Mouse (Mus musculus) frontal cortex, adult 2 months (tissue): Measurements from ENCODE around the gene Vwa8. TPM values are rescaled to one million over a fixed set of nuclear protein-coding genes. Genes with fewer than 3 reads are reported as not detected.

Experiments used
- DNase-seq, 2 experiments: peaks; one replicate each; pipeline ENCODE4 v3.0.0; 2022; ENCODE audit warnings: low spot score in 1 of 2; ENCODE audit errors: extremely low spot score in 1 of 2
- polyA plus RNA-seq: library from polyadenylated mRNA; depleted of rRNA; stranded (reverse); fragments of >200 nt; gene quantifications from 2 replicates; pipeline ENCODE4 v1.2.3, GENCODE M21; 2012; rRNA removed

The Vwa8 gene
- polyA plus RNA-seq: 27.4 and 27.9 TPM in 2 replicates

DNA sequence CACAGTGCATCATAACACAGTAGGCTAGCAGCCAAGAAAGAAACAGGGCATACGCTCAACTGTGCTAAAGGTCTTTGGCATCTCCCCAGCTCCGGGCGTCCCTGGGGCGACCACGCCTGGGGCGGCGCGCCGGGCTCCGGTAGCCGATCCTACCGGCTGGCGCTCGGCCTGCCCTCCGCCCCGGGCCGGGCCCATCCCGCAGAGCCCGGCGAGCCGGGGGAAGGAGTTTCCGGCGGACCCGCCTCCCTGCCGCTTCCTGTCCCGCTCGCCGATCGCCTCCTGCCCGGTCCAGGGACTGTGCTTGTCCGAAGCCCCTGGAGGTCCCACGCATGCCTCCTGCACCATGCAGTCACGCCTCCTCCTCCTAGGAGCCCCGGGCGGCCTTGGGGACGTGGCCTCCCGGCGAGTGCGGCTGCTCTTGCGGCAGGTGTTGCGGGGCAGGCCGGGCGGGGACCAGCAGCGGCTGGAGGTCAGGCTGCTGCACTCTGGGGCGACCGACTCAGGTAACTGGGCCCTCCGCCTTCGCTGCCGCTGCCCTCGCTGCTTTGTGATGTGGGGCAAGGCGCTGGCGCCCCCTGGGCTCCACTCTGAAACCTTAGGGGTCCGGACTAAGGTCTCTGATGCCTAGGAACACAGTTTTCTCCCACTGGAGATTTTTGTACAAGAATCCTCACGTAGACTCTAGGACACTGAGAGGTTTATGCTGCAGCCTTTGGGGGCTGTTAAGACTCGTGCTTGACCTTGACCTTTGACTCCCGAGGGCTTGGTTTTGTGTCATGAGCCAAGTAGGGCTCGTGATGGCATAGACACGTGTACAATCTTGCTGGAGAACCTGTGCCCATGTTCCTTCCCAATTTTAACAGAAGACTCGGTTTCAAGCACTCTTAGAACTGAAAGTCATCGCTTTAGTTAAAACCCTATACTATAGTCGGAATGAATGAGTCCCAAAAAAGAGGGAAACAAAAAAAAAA lies at the start of gene Vwa8:
Vwa8 (plus strand) TSS at position 112 of the 971 bp plus-strand sequence.
- peak; percentile 39 to 76 for DNase-seq

DNA sequence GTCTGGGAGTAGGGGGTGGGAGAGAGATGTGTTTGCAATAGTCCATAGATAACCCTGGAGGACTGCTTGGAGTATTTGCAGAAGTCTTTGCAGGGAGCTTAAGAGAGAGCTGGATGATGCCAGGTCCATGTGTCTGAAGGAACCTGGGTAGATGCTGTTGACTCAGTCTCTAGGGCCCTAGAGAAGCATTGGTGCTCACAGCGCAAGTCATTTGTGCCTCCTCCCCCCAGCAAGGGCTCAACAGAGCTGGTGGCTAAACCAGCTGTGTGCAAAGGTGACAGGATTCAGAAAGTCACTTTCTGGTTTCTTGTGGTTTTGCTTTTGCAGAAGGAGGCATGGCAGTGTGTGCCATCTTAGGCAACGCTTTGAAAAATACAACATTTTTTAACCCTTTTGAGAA lies 46.5 kb upstream of the Vwa8 start:
- DNase-seq: no peak

DNA sequence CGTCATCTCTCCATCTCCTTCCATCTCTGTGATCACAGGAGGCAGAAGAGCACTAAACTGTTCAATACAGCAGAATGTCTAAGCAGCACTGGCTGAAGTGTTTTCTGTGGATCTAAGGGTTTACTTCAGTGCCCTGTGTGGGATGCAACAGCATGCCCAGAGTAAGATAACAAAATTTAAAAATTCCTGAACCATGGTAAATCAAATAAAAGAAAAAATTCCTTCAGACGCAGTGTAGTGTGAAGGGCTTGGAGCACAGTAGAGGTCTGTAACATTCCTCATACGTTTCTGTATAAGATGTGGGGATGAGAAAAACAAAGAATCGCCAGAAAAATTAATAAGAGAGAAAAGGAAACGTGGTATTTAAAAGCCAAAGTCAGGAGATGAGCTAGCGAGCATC lies 44.9 kb upstream of the Vwa8 start:
- DNase-seq: no peak

DNA sequence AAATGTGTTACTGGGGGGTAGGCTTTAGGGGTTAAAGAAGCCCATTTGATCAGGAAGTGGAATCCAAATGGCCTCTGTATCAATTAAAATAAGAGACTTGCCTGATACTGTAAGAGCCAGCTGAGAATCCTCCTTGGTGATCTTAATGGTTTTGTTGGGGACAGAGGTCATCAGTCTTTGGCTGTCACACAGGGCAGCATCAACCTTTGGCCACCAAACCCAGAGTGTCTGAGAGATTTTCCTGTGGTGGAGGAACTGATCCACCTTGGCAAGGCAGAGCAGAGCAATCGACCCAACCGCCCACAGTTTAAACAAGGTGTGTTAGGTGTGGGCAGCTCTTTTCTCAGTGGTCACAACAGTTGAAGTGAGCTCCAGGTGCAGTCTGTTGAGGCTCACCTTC lies 36.0 kb upstream of the Vwa8 start:
- DNase-seq: no peak

DNA sequence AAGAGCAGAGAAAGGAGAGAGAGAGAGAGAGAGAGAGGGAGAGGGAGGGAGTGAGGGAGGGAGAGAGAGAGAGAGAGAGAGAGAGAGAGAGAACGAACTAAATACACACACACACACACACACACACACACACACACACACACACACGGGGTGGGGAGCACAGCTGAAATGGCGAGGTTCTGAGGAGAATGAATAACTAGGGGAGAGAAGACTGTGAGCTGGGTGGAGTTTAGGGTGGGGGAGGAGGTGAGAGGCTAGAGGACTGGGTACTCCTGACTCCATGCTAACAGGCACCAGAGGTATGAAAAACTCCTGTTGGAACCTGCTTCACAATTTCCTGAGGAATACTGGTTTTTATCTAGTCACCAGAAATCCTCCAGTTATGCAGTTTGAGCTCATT lies 32.4 kb upstream of the Vwa8 start:
- DNase-seq: no peak

DNA sequence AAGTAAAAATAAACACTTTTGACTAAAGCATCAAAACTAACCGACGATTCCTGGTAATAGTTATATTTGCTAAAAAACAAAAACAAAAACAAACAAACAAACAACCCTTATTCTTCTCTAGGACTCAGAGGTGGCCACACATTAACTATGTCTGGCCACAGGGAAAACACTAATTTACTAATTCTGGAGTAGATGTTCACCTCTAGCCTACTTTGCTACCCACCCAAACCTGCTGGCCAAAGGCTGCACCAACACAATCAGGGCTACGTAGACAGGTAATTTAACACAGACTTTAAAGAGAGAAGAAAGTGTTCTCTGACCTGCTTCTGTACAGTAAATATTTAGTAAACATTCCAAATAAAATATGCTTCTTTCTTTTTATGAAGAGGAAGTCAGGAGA lies 31.2 kb upstream of the Vwa8 start:
- no peak for DNase-seq

DNA sequence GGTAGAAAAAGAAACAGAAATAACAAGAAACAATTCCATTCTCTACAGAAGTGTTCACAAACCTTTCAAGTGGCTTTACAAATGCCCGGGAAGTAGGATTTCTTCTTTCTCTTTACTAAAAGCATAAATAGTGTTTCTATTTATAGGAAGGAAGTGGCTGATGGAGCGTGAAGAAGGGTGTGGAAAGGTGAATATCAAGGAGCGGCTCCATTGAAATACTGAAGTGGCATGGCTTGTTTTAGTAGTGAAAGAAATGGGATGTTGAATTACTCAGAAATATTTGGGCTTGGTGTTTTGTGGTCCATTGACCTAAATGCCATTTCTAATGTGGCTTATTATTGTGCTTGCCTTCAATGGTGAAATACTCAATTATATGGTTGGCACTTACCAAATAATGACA lies 30.4 kb upstream of the Vwa8 start:
- no peak for DNase-seq

DNA sequence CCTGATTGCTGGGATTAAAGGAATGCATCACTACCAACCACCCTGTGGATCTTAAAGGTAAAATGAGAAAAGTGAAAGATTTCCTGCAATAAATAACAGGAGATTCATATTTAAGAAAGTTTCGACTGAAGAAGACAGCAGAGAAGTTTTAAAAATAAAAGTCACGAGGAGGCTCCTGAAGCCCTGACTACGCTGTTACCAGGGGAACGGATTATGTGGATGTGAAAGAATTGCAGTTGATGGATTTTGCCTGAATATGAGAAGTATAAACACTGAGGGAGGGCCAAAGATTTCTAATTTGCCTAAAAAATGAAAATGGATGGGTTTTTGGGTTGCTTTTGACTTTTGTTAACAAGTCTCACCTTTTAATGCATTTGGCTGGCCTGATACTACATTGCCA lies 24.8 kb upstream of the Vwa8 start:
- DNase-seq: peak in 1 of 2 experiments; percentile 45

DNA sequence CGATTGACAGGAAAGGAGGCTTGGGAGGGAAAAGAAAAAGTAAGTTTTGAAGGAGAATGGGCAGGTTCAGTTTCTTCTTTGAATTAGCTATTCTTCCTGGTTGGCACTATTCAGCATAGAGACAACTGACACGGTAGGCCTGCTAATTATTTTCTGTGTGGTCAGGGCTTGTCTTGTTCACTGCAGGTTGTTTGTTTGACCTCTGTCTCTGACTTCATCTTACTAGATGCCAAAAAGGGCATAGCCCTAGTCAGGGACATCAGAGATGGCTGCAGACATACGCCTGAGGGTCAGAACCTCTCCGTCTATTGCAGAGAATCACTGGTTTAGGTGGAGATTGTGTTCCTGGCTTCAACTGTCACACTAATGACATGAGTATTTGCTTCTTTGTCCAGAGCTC lies 24.3 kb upstream of the Vwa8 start:
- no peak for DNase-seq

DNA sequence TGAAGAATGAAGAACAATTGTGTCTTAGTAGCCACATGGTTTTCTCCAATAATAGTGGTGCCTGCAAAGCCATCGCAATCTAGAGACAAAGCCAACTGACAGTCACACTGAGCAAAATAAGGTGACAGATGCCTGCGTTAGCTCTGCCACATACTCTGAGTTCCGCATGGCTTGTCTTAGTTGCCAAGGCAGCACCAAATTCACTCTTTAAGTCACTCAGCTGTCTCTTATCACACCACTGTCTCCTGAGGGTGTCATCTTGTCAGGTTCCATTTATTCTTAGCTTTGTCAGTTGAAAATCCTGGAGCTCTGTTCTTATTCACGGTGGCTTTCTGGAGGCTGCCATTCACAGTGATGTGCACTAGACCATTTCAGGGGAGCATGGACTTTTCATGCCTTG lies 17.7 kb upstream of the Vwa8 start:
- no peak for DNase-seq

DNA sequence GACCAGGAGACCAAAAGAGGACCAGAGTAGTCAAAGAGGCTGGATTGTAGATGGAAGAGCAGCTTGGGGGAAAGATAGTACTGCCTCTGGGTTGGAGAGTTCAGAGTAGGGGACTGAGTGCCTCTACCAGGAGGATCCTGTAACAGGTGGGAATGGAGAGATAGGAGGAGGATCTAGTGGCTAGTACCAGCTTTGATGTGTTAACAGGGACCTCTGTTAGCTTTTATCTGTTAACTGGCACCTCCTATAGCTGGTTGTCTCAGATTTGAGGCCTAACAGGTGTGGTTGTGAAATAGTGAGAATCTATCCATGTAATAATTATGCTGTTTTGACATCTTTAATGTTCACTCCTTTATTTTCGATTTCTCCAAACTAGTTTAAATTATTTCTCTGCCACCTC lies 904 bp upstream of the Vwa8 start:
- DNase-seq: no peak

DNA sequence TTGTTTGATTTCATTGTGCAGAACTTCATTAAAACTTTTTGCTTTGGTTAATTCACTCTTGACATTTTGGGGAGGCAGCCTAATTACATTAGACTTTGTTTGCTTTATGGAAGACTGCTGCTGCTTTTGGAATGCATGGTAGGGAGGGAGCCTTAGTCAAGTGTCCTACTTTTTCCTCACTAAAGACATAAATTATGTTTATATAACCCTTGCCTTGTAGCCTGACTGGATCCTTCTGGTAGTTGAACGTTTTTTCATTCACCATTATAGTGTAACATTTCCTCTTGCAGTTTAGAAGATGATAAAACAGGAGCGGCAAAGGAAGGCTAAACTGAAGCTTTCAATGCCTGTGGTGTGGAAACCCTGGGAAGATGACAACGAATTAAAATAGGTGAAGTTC lies 375 bp upstream of the Vwa8 start:
- no peak for DNase-seq

DNA sequence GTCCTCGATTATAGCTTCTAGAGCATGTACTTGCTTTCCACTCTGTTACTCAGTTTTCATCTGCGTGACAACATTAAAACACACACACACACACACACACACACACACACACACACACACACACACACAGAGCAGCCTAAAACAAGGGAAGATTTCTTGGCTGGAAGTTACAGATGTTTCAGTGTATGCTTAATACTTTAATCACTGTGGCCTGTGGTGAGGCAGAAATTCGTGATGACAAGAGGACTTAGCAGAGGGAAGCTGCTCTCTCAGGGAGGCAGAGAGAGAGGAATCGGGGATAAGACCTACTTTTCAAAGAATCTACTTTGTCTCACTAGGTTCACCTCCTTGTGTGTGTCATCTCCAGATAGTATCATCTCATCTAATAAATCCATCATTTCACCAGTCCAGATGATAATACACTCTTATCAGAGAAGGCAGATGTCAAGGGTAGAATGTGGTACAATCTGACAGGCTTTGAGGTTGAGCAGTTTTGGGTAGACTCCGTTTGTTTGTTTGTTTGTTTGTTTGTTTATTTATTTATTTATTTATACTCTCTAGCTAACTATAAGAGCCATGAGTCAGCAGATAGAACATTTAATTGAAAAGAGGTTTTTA lies 1.2 kb downstream of the Vwa8 start:
- DNase-seq: no peak

DNA sequence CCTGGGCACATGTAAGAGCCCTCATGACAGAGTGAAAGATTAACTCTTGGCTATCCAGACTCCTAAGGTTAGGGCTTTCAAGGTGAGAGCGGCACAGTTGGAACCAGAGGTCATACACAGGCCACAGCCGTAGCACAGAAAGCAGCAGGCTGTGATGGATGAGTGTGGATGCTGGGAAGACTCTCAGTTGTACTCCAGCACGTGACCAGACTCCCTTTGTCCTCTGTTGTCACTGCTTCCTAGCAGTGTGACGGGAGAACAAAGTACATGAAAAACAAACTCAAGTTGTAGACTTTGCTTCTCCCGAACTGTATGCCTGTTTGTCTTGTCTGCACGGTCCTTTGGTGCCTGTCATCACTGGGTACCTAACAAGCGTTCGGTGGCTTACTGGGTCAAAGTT lies 1.8 kb downstream of the Vwa8 start:
- DNase-seq: no peak

DNA sequence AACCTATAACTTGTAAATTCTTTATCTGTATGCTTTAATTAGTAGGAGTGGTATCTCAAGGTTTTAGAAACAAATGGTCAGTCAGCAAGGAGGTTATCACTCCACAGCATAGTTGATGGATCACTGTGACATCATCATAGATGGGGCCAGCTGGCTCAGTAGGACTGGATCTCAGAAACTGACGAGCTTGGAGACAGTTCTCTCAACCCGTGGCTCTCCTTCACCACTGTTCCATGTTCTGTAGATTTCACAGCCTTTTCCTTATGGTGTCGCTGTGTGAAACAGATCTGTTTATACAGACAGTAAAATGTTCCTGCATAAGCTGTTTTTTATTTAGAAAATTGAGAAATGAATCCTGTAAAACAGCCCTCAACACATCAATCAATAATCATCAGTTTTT lies 2.5 kb downstream of the Vwa8 start:
- peak in 1 of 2 experiments; percentile 44 for DNase-seq

DNA sequence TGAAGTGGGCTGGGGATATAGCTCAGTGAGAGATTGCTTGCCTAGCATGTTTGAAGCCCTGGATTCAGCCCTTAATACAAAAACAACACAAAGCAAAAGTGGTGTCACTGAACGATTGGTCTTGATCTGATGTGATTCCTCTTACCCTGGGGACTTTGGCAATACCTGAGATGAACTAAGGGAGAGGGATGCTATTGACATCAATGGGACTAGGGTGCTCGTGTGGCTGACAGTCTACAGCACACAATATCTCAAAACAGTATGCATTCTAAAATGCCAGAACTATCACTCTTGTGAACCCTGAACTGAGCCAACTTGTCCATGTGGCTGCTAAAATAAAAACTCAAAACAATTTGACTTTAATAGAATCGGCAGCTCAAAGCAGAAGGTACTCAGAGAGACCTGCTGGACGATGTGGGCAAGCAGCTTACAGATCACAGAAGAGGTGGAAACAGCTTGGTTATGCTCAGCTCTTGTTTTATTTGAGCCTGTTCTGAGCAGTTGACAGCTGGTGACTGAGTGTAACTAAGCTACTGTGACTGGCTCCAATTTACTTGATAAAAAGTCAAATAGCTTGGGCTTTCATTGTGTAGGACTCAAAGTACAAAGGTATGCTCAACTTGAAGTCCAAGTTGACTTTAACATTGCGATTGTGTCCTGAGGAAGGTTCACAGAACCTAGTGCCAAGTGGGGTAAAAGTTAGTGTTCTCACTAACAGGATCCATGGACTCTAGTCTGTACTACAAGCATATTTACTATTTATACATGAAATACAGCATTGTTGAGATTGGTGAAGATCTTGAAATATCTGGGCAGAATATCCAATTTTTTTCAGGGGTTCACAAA lies 3.8 kb downstream of the Vwa8 start:
- no peak for DNase-seq

DNA sequence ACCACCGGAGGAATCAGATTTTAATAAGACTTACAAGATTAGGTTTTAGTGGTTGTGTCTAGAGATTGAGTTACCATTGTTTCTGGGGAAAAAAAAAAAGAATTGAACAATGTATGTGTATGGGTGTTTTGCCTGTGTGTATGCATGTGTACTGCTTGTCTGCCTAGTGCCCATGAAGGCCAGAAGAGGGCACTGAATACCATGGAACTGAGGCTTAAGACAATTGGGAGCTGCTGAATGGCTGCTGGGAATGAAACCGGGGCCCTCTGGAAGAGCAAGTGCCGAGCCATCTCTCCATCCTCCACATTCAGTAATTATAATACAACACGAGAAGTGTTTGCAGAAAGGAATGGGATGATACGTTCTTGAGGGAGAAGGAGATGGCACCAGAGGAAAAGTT lies 12.3 kb downstream of the Vwa8 start:
- DNase-seq: no peak

DNA sequence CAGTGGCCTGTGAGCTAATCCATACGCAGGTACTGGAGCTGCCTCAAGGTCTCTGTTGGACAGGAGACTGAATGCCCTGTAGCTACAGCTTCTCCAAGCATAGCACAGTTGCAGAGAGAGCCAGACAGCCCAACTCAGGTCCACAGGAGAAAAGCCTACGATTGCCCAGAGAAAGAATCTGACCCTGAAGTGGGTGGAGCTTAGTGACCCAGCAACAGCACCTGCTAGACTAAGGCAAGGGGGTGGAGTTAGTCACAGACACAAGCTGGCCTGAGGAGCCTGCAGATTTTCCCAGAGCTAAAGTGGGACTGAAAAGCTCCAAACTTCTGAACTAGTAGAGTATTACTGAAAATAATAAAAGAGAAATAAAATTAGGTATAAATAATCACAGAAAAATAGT lies 21.2 kb downstream of the Vwa8 start:
- DNase-seq: no peak

DNA sequence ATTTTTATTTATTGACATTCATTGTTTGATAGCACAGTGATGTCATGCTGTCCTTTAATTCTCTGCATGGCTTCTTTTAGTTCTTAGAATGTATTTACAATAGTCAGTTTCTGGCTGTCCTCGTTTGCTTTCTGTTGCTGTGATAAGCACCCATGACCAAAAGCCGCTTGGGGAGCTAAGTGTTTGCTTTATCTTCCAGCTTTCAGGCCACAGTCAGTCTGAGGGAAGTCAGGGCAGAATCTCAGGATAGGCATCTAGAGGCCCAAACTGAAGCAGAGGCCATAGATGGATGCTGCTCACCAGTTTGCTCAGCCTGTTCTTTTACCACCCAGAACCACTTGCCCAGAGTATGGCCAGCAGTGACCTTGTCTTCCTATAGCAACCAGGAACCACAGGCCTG lies 28.3 kb downstream of the Vwa8 start:
- no peak for DNase-seq

DNA sequence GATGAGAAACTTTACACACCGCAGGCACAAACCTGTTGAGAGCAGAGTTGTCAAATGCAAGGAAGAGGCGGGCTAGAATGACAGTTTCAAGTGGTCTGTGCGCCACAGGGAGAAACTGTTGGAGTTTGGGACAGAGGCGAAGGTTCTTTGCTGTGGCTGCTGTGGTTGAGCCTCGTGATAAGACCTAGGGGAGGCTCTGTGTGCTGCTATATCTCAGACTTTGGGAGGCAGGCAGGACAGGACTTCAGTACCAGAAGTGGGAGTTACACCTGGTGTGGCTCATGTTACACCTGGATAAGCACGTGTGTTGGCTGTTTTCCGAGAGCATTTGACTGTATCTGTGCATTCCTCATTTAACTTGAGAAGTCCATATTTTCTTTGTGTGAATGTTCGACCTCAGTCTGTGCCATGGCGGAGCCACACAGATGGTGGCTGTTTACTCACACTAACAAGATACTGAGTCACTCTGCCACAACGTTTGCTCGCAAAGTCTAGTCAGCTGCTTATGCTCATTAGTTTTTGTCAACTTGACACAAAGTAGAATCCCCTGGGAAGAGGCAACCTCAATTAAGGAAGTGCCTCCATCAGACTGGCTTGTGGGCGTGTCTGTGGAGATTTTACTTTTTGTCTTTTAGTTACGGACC lies 29.7 kb downstream of the Vwa8 start:
- DNase-seq: peak in 1 of 2 experiments; percentile 17

DNA sequence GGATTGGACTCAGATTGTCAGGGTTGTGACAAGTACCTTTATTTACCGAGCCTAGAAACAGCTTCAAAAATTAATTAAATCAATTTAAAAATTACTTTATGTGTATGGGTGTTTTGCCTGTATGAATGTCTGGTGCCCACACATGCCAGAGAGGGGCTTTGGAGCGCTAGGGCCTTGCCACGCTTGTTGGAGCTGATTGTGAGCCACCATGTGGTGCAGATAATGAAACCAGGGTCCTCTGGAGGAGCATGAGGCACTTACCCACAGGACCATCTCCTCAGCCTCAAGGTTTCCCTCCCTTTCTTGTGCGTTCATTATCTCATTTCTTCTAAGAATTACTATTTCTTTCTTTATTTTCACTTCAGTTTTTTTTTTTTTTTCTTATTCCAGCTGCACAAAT lies 32.0 kb downstream of the Vwa8 start:
- no peak for DNase-seq
